Mouse (Mus musculus) testis, postnatal 14 days (tissue): Measurements from ENCODE around the gene Plek2.

Experiments
- DNase-seq: peaks from one replicate; pipeline ENCODE4 v3.0.0; 2021; ENCODE audit warnings: low spot score

The Plek2 gene

DNA sequence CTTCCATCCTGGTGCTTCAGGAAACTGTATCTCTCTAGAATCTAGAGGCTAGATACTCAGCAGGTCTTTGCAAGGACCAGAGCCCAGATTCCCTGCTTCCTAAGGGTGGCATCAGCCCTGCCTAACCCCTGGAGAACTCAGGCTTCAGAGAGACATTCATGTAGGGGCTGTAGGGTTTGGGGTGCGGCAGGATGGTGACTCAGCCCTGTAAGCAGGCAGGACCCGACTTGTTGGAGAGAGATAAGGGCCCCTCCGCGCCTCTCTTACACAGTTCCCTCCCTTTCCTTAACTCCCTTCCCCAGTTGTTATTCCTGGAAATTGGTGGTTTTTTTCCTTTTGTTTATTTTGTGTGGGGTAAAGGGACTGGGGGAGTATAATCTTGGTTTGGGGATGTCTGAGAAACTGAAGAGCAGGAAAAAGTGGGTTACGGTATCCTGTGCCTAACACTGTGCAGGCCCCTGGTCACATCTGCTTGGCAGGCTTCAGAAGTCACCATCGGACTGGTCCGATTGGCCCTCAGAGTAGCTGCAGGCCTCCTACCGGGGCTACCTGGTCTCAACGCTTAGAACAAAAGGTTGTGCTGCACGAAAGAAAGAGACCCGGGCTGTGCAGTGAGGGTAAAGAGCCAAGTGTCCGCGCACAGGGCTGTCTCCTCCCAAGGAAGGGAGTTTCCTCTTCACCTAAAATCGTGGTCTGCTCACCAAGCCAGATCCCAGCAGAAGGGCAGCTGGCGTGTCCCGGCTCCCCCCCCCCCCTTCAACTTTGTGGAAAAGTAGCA is 4.1 kb upstream of the Plek2 start:
- DNase-seq = no peak

DNA sequence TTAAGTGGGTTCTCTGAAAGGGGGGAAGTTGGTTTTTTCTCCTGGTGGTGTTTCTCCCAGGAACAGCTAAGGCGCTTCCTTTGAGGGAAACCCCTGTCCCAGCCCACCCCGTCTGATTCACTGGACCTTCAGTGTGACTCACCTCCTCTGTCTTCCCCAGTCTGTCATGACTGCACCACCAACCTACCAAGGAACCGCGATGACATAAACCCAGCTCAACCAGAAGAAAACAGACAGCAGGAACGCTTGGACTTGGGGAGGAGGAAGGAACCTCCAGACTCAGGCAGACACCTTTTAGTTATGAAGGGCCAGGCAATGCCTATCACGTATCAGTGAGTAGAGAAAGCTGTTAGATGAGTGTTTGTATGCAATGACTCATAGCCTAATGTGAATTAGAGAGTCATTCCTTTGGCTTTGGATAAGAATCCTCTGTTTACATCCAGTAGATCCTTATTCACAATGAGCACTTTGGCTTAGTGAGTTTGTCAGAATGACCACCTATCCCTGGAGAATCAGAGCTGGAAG is 1.4 kb upstream of the Plek2 start:
- DNase-seq = no peak

DNA sequence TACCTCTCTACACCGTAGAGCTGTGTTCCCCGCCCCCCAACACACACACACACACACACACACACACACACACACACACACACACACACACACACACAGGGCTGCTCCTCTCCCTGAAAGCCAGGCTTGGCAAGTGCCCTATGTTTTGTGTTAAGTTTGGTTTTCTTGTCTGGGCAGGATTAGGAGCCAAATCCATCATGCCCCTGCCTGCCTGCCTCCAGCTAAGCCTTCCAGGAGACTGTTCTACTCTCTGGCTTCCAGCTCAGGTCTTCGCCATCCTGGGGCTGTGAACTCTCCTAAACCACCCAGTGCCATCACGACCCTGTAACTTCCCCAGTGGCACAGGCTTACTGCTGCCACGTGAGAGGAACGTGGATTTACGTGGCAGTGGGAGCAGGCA is 2.3 kb downstream of the Plek2 start:
- no peak for DNase-seq

DNA sequence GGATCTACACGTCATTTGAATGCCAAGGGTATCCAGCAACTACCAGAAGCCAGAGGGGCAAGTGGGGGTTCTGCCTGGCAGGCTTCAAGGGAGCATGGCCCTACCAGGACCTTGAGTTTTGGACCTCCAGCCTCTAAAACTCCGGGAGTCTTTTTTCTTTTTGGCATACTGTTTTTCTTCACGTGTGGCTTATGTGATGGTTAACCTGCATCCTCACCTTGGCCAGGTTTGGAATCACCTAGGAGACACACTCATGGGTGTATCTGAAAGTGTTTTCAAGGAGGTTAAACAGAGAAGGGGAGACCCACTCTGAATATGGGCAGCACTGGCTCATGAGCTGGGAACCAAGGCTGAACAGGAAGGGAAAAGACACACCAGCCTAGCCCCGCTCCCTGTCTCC is 3.5 kb downstream of the Plek2 start:
- DNase-seq = no peak

DNA sequence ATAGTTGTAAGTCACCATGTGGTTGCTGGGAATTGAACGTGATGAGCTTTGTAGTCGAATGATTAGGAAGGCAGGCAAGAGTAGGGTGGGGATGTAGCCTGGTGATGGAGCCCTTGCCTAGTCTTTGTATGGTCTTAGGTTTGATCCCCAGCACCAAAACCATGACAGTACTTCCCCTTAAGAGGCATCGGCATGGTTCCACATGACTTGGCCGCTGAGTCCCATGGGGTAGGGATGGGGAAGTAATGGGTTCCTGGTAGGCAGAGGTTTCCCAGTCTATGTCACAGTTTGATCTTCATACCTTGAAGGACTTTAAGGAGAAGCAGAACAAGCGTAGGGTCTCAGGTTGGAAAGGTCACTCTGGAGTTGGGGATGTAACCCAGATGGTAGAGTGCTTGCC is 5.3 kb downstream of the Plek2 start:
- no peak for DNase-seq

DNA sequence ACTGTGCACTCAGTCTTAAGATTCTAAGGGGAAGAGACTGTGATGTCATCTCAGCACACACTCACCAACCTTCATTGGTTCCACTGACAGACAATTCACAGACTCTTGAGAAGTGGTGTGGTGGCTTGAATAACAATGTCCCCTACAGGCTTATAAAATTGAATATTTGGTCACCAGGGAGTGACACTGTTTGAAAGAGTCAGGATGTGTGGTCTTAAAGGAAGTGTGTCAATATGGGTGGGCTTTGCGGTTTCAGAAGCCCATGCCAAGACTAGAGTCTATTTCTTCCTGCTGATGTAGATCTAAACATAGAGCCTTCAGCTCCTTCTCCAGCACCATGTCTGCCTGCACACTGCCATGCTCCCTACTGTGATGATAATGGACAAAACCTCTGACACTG is 8.9 kb downstream of the Plek2 start:
- DNase-seq = no peak

DNA sequence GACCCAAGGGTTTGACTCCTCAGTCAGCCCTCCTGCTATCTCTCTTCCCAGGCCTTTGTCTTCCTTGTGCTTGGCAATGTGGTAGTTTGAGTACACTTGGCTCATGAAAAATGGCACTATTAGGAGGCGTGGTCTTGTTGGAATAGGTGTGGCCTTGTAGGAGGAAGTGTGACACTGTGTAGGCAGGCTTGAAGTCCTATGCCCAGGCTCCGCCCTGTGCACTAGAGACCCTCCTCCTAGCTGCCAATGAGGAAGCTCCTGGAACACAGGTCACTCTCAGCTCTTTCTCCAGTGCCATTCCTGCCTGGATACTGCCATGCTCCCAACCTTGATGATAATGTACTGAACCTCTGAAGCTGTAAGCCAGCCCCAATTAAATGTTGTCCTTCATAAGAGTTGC is 15.6 kb downstream of the Plek2 start:
- DNase-seq = no peak

DNA sequence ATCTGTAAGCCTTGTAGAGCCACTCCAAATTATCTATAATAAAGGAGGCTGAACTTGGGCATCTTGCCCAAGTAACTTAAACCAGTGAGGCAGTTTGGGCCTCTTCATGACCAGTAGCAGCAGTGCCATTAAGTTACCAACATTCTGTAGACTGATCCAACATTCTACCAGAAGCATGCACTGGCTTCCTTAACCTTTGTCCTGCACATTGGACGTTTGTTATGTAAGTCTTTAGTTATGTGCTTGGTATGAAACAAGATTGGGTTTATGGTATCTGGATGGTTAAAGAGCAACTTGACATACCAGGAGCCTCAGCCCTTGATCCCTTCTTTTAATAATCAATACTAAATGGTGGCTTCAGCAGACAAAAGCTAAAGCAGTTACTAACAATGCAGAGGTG is 16.7 kb downstream of the Plek2 start:
- no peak for DNase-seq

DNA sequence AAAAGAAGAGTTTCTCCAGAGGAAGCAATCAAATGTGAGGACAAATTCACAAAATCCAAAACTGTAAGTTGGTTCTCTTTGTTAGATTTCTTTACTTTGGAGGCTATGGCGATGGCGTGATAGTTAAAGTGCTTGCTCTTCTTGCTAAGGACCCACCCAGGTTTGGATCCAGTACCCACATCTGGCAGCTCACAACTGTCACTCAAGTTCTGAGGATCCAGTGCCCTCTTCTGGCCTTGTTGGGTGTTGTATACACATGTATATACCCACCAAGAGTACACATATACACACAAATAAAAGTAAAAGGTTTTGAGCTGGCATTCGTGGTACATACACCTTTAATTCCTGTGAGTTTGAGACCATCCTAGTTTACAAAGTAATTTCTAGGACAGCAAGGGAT is 32.2 kb downstream of the Plek2 start:
- no peak for DNase-seq

DNA sequence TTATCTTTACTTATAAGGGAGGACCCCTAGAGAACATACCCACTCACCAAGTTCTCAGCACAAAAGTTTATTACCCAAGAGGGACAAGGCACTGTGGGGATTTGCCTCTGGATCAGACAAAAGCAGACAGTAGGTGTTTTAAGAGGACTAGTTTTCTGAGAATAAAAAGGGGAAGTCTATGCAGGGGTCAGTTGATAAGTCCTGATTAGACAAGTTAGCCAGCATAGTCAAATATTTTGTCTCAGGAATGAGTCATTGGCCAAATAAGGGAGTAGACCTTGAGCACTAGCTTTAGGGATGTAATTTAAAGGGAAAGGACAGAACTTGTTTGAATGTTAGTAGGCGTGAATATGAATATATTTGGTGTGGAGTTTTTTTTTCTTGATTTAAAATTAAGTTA is 38.6 kb downstream of the Plek2 start:
- no peak for DNase-seq

DNA sequence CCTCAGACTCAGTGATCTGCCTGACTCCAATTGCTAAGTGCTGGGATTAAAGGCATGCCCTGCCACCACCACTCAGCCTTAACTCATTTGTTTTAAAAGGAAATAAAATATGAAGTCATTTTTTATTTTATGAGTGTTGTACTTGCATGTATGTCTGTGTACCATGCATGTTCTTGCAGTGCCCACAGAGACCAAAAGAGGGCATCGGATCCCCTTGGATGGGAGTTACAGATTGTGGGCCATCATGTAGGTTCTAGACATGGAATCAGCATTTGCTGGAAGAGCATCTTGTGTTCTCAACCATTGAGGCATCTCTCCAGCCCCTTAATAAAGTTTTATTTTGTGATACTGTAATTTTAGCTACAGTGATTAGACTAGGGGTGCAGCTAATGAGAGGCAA is 41.3 kb downstream of the Plek2 start:
- no peak for DNase-seq

DNA sequence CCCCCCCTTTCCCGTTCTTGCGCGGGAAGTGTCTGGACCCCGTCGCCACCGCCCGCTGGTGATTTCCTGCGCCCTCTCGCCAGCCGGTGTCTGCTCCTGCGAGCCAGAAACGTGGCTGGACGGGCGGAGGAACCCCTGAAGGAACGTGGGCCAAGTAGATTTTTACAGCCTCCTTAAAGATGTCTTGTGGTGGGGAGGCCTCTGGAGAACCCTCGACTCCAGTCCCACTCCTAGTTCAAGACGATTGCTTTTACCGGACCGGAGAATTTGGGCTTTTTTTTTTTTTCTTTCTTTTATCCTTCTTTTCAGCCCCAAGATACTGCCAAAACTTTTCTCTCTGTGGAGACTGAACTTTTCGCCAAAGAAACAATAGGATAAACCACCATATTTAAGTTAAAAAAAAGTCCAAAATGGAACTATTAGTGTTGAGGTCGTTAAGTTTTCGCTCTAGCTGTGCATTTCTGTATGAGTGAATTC is 44.5 kb downstream of the Plek2 start:
- no peak for DNase-seq

DNA sequence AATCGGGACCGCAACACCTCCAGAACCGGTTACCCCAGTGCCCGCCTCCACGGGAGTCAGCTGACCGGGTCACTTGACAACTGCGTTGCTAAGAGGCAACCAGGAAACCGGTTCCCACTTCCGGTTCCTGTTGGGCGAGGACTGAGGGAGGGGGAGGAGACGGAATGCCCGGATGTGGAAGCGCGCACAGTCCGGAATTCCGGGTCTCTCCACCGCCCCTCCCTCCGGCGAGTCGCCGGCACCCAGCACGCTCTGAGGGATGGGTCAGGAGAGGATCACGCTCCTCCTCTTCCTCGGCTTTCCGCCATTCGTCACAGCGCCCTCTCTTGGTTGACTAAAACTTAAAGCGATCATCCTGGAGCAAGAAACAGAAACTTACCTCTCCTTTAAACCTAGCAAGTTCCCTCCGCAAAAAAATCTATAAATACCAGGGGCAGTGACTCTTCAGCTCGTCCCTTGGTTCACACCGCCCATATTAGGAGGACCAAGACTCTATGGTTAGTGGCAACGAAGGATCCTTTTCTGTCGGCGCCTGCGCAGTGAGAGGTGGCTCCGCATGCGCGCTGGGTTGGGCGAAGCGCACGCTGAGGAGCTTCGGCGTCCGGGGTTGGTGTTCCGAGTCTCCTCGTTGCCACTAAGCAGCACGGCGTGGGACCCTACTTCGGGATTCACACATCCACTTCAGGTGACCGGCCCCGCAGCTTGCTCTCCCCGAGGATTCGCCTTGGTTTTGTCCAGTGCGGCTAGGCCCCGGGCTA is 45.1 kb downstream of the Plek2 start, which contains the start of the genes Atp6v1d and Eif2s1:
TSS of gene Atp6v1d (minus strand) at position 143 of the 758 bp plus-strand sequence.
TSS of gene Eif2s1 (plus strand) at position 324 of the 758 bp plus-strand sequence.
- DNase-seq = peak; percentile 99

DNA sequence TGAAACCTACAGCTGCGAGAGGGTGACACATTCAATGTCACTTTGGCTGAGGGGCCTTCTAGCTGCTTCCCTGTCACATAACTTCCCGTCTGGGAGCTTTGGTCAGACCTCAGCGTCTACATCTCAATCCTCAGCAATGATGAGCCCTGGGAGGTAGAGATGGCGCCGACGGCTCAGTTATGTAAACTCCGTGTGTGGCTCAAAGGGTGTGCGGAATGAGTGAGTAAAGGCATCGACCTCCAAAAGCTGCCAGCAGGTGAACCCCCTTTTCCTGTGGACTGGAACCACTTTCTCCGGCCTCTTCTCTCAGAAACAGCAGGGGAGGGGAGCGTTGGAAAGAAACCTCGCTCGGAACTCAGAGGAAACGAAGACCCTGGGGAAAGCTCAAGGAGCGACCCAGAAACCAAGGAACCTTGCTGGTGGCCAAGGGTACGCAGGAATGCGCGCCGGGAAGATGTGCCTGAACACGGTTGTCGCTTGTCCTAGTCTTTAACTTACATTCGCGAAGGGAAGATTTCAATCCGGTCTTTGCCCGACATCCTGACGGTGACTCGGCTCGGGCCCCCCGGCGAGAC is 45.8 kb downstream of the Plek2 start:
- DNase-seq = no peak

DNA sequence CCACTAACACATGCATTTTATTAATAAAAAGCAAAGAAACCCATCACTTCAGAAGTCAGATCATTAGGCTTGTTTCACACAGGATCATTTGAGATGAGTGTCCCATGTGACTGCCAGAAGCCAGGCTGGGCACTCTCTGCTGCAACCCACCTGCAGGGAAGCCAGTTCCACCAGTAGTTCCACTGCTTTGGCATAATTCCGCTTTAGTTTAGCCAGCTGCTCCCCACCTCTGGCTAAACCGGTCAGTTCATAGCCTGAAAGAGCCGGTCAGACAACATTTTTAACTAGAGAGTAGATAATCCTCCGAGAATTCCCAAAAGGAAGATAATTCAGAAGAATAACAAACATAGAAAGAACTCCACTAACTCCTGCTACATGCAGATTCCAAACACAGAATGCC is 58.5 kb downstream of the Plek2 start:
- no peak for DNase-seq

DNA sequence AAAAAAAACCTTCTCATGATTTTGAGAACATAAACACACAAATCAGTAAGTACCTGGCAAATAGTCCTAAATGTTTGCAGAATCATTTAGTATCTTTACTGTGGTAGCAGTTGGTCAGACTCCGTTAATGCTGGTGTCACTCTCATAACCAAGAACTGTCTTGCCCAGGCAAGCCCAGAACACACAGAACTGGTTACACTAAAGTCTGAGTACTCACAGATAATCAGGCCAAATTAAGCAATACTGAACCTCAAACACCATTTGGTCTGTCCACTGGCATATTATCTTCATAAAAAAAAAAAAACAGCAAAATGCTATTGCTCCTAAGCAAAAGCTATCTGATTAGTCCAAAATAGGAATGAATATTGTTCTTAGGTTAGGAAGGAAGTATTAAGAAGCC is 64.3 kb downstream of the Plek2 start:
- DNase-seq = no peak

DNA sequence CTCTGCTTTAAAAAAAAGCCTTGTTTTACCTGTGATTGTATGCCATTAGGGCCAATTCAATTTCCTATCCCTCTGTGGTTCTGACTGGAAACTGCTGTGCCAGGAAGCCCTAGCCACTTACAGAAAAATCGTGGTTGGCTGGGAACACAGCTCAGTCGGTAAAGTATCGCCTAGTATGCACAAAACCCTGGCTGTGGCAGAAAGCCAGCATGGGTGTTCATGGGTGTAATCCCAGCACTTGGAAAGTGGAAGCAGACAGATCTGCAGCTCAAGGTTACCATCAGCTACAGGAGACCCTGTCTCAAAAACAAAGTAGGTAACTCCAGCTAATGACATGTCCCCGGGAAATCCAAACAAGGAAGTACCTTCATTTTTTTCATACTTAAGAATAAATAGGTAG is 66.9 kb downstream of the Plek2 start:
- DNase-seq = no peak
